Mouse (Mus musculus) heart, embryonic 14.5 days (tissue): ENCODE measurements at regions not wholly inside any gene's neighbourhood (a gene's known extent, or its start where the extent isn't known, plus 50 kb on each side); places are given as distances from the start of the nearest gene placed in this dataset.

ENCODE experiments used
- ATAC-seq: fragments of 200-750 bp; cut with Nextera tagmentation; 2 replicates; pipeline ENCODE4 v1.8.0; 2017; ENCODE audit warnings: low read depth, moderate TSS enrichment; ENCODE audit not compliant: insufficient number of reproducible peaks, insufficient read depth, low FRiP score
- H3K27ac ChIP-seq, 2 experiments: fragments of 200-500 bp in 1 of 2; fragments of 300-500 bp in 1 of 2; sonication (generic) in 1 of 2; replicated peaks in 1 of 2; 2 replicates each; pipeline ENCODE4 v1.5.1; 2012 to 2014; ENCODE audit warnings: low read depth in 2 of 2, low read length in 2 of 2, control low read depth in 1 of 2, mild to moderate bottlenecking in 1 of 2, mixed read lengths in 1 of 2; ENCODE audit not compliant: control insufficient read depth in 1 of 2, insufficient read depth in 1 of 2
- H3K27me3 ChIP-seq: fragments of 300-500 bp; sonication (generic); 2 replicates; pipeline ENCODE4 v1.6.1; 2014; ENCODE audit warnings: mild to moderate bottlenecking, low read length, control low read depth; ENCODE audit not compliant: control insufficient read depth, insufficient read depth
- H3K36me3 ChIP-seq: fragments of 300-500 bp; sonication (generic); 2 replicates; pipeline ENCODE4 v1.6.1; 2014; ENCODE audit warnings: mild to moderate bottlenecking, control low read depth, low read length, mixed read lengths; ENCODE audit not compliant: control insufficient read depth, insufficient read depth
- H3K4me1 ChIP-seq, 2 experiments: fragments of 200-500 bp in 1 of 2; fragments of 300-500 bp in 1 of 2; sonication (generic) in 1 of 2; 2 replicates each; pipeline ENCODE4 v1.6.1; 2012 to 2014; ENCODE audit warnings: low read length in 2 of 2, control low read depth in 1 of 2, mixed read lengths in 1 of 2; ENCODE audit not compliant: control insufficient read depth in 2 of 2, insufficient read depth in 2 of 2
- H3K4me2 ChIP-seq: fragments of 300-500 bp; sonication (generic); 2 replicates; pipeline ENCODE4 v1.6.1; 2014; ENCODE audit warnings: mild to moderate bottlenecking, low read length
- H3K4me3 ChIP-seq, 2 experiments: fragments of 200-500 bp in 1 of 2; fragments of 300-500 bp in 1 of 2; sonication (generic) in 1 of 2; 2 replicates each; pipeline ENCODE4 v1.5.1; 2012 to 2014; ENCODE audit warnings: low read length in 2 of 2, mild to moderate bottlenecking in 2 of 2, control low read depth in 1 of 2, low read depth in 1 of 2, moderate library complexity in 1 of 2; ENCODE audit not compliant: control insufficient read depth in 1 of 2, insufficient read depth in 1 of 2
- H3K9ac ChIP-seq: fragments of 300-500 bp; sonication (generic); 2 replicates; pipeline ENCODE4 v1.6.1; 2014; ENCODE audit warnings: mild to moderate bottlenecking, low read length
- H3K9me3 ChIP-seq: fragments of 300-500 bp; sonication (generic); 2 replicates; pipeline ENCODE4 v1.6.1; 2016; ENCODE audit warnings: low read length, control low read depth; ENCODE audit not compliant: control insufficient read depth
- WGBS: fragments of 180-500 bp; shearing (Covaris S2); extraction: QIAGEN DNeasy Blood & Tissue Kit; methylation state at CpG from one replicate; pipeline ENCODE4 v1.1.7; 2014; 5-methylcytosine and 5-hydroxymethylcytosine counted together

DNA sequence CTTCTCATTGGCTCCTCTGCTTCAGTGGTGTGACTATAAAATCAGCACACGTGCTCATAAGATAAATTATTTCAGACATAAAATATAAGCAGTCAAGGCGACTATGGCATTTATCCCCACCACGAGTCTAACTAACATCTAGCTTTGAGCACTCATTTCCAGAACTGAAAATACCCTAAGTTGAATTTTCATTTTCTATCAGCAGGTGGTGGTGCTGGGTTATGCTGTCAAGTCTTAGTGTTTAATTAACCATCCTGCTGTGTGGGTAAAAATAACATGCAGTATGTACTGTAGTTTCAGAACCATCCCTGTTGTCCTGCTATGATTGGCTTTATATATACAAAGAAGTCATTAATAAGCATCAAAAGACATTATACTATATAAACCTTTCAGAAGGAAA is 110.8 kb upstream of the Dcn start:
- 73% methylated on average over 3 of the region's 3 CpGs for WGBS
- no peak for ATAC-seq
- H3K4me3 ChIP-seq, result no peak overlapping the region

DNA sequence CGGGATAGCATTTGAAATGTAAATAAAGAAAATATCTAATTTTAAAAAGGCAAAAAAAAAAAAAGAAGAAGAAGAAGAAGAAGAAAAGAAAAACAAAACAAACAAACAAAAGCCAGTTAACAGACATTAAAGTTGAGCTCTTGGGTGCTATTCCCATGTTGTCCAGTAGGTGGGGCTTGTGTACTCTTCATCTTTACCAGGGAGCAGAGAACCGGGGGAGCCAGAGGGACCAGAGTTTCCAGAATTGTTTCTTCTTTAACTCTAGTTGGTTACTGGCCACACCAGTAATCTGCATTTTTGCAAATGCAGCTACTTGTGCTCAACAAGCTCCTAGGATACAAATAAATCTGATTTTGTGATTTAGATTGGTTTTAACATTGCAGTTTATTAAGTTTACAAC is 103.6 kb upstream of the Dcn start:
- H3K9me3 ChIP-seq, result no peaks in the 10 kb centered on the region
- H3K36me3 ChIP-seq, result no peaks in the 10 kb centered on the region
- ATAC-seq, result no peak
- H3K27ac ChIP-seq, result no peak overlapping the region
- WGBS, result 9% methylated on average over 2 of the region's 2 CpGs
- H3K4me2 ChIP-seq, result no peak overlapping the region
- no peaks in the 10 kb centered on the region for H3K27me3 ChIP-seq
- no peak overlapping the region for H3K4me3 ChIP-seq
- H3K4me1 ChIP-seq, result no peaks in the 10 kb centered on the region
- no peak overlapping the region for H3K9ac ChIP-seq

More for the DNA sequence above, 110.8 kb upstream of the Dcn start:
- Histone ChIP-seq H3K9me3 (no peaks in the 10 kb centered on the region), H3K4me2 (no peak overlapping the region), H3K27me3 (no peaks in the 10 kb centered on the region), H3K27ac (no peak overlapping the region), H3K4me1 (no peaks in the 10 kb centered on the region), H3K9ac (no peak overlapping the region), H3K36me3 (no peaks in the 10 kb centered on the region)

DNA sequence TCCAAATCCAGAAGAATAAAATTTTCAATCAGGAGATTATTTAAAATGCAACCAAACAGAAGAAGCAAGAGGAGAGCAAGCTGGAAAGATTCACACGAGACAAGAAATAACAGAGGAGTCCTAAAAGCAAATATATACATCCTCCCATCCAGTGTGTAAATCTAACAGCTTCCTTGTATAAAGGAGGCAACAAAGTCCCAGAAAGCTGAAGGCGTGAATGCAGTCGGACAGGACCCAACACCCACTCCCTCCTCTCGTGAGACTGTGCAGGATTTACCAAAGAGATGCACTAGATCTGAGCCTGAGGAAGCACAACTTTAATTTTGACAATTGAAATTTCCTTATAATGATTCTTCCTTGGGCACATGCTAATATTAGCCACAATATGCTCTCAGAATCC is 103.0 kb upstream of the Dcn start:
- Histone ChIP-seq H3K9ac (no peak overlapping the region), H3K4me2 (no peak overlapping the region), H3K36me3 (no peaks in the 10 kb centered on the region), H3K4me3 (no peak overlapping the region), H3K9me3 (no peaks in the 10 kb centered on the region), H3K27me3 (no peaks in the 10 kb centered on the region), H3K27ac (no peak overlapping the region; a peak in 1 of 4 replicates), H3K4me1 (no peaks in the 10 kb centered on the region)
- no peak for ATAC-seq
- WGBS, result 60% methylated on average over 4 of the region's 4 CpGs

- Histone ChIP-seq H3K4me1 (no peaks in the 10 kb centered on the region), H3K9ac (no peak overlapping the region), H3K27me3 (no peaks in the 10 kb centered on the region), H3K9me3 (no peaks in the 10 kb centered on the region), H3K4me3 (no peak overlapping the region), H3K4me2 (no peak overlapping the region), H3K36me3 (no peaks in the 10 kb centered on the region), H3K27ac (no peak overlapping the region)
- no peak for ATAC-seq
Measured at GRCm38 (mm10) chr10:97381586-97381985, 97.8 kb upstream of the Dcn start.

DNA sequence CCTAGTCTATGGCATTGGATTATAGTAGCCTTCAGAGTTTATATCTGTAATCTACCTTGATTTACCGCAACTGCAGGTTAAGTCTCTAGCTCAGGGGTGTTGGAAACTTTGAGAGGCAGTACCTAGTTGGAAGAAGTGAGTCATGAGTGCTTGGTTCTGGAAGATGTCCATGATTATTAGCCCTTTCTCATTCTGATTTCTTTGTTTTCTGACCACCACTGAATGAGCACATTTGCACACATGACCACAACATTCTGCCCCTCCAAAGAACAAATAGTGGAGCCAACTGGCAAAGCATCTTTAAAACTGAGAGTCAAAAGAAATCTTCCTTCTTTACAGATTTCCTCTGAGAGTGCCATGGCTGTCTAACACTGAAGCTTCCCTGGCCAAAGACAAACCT is 95.5 kb upstream of the Dcn start:
- H3K27me3 ChIP-seq, result no peaks in the 10 kb centered on the region
- no peak for ATAC-seq
- H3K36me3 ChIP-seq, result no peaks in the 10 kb centered on the region
- H3K4me2 ChIP-seq, result no peak overlapping the region
- H3K4me3 ChIP-seq, result no peak overlapping the region
- no peak overlapping the region for H3K9ac ChIP-seq
- H3K9me3 ChIP-seq, result no peaks in the 10 kb centered on the region
- 81% methylated on average over 1 of the region's 1 CpGs for WGBS
- no peak overlapping the region for H3K27ac ChIP-seq
- no peaks in the 10 kb centered on the region for H3K4me1 ChIP-seq

DNA sequence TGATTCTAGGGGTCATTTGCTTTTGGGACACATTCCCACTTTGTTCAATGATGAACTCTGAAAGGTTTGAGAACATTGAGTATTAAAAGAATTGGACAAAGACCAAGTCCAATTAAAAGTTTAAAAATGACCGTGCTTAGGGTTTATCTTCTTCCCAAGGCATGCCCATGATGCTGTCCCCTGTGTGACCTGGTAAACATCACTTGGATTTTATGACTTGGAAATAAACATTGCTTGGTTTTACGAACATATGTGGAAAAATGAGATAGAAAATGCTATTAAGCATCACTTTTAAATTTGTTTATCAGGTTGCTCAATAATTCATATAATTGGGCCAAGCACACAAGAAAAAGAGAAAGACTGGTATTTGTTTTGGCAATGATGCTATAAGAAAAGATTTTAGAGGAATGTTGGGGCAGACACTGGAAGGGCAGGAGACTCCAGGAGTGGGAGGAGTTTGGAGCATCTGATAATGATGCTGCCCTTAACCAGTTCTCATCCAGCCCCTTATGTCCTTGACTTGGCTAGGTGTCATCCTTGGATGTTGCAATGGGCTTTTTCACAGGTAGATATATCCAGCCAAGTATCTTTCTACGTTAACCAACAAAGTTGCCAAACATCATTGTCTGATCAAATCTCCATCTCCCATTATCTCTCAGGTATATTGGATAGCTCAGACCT is 92.1 kb upstream of the Dcn start:
- no peaks in the 10 kb centered on the region for H3K27me3 ChIP-seq
- no peak overlapping the region for H3K4me3 ChIP-seq
- H3K9me3 ChIP-seq, result no peaks in the 10 kb centered on the region
- H3K36me3 ChIP-seq, result no peaks in the 10 kb centered on the region
- H3K4me2 ChIP-seq, result no peak overlapping the region
- 73% methylated on average over 3 of the region's 3 CpGs for WGBS
- no peak for ATAC-seq
- no peak overlapping the region for H3K27ac ChIP-seq
- no peak overlapping the region for H3K9ac ChIP-seq
- no peaks in the 10 kb centered on the region for H3K4me1 ChIP-seq

DNA sequence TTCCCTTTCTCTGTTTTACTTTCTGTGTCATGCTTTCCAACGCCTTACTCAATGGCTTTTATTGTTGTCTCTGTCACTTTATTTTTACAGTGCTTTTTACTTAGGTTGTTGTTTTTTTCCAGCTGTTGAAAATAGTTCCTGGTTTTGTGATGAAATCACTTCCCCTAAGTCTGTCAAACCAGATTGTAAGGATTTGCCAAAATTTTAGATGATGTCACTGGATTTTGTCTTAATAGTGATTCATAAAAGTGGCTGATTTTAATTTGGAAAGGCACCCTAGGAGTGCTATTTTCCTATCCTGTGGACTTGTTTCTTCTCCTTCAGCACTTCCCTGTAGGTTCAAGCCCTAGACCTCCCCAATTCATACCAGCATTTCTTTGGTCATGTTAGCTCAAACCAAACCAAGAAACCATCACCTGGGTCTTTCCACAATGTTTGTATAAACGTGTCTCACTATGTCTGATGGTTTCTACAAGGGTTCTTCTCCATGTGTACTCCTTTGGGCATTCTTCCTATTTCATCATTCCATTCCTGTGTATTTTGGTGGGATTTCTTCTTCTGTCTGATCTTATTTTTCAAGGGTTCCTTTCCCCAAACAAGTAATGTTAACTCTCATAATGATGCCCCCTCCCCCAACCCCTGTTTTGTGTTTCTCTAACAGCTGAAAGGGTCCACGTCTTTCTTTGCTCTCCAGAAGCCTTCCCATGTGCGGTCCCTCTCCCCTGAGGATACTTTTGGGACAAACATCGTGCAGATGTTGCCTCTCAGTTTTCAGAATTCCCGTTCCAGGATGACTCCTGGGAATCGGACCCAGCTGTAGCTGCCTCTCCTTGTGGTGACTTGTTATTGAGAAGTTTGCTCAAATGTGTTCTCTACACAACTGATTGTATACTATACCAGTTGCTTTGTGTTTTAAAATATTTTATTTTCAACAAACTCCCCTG is 89.5 kb upstream of the Dcn start:
- H3K4me1 ChIP-seq, result no peaks in the 10 kb centered on the region
- no peak overlapping the region for H3K27ac ChIP-seq
- ATAC-seq, result no peak
- H3K9me3 ChIP-seq, result no peaks in the 10 kb centered on the region
- WGBS, result 66% methylated on average over 7 of the region's 7 CpGs
- H3K36me3 ChIP-seq, result no peaks in the 10 kb centered on the region
- H3K4me2 ChIP-seq, result no peak overlapping the region
- no peak overlapping the region for H3K9ac ChIP-seq
- no peaks in the 10 kb centered on the region for H3K27me3 ChIP-seq
- H3K4me3 ChIP-seq, result no peak overlapping the region
